Mouse (Mus musculus): ENCODE data around the gene Gmds. TPM values are rescaled to one million over a fixed set of nuclear protein-coding genes. Genes with fewer than 3 reads are reported as not detected.

Gmds gene
- total and polyA plus RNA-seq, 2 experiments from 2014 or later, result 13.7 to 31.9 TPM

- Histone ChIP-seq H3K9me3 (ENCODE audit: low read length) (no peaks in the 10 kb centered on the region), H3K27me3 (ENCODE audit: insufficient read depth, low read length) (no peaks in the 10 kb centered on the region), H3K27ac (no peak overlapping the region), H3K4me1 (ENCODE audit: insufficient read depth, low read length) (no peaks in the 10 kb centered on the region), H3K4me3 (ENCODE audit: low read length) (no peak overlapping the region), H3K36me3 (ENCODE audit: insufficient read depth, low read length) (no peaks in the 10 kb centered on the region), H3K4me2 (ENCODE audit: low read depth, low read length) (no peak overlapping the region), H3K9ac (replicated peaks; ENCODE audit: low read length) (no peak overlapping the region)
- no peak for DNase-seq (ENCODE audit: low spot score)
- peak; percentile 71 for ATAC-seq
- 68% methylated on average over 1 of the region's 1 CpGs for WGBS
- no peak for TF ChIP-seq CTCF (IDR thresholded peaks at IDR 0.05; ENCODE audit: low read depth)
Observed at GRCm38 (mm10) chr13:31873269-31873668, 465.3 kb downstream of the Gmds start.

GRCm38 (mm10) chr13:31864786-31865185, 473.8 kb downstream of the Gmds start:
- Histone ChIP-seq H3K36me3 (ENCODE audit: insufficient read depth, low read length) (no peaks in the 10 kb centered on the region), H3K4me2 (ENCODE audit: low read depth, low read length) (no peak overlapping the region), H3K9me3 (ENCODE audit: low read length) (no peaks in the 10 kb centered on the region), H3K4me1 (ENCODE audit: insufficient read depth, low read length) (0 out of 2 replicates have a peak, but pooled peaks cover 3% of the 10 kb centered on the region), H3K27me3 (ENCODE audit: insufficient read depth, low read length) (no peaks in the 10 kb centered on the region), H3K9ac (replicated peaks; ENCODE audit: low read length) (no peak overlapping the region), H3K27ac (no peak overlapping the region), H3K4me3 (ENCODE audit: low read length) (no peak overlapping the region)
- WGBS, result 76% methylated on average over 5 of the region's 5 CpGs
- no peak for TF ChIP-seq CTCF (IDR thresholded peaks at IDR 0.05; ENCODE audit: low read depth)
- no peak for ATAC-seq
- peak; percentile 8 for DNase-seq (ENCODE audit: low spot score)

- no peak for DNase-seq (ENCODE audit: low spot score)
- no peak overlapping the region for H3K4me3 ChIP-seq (ENCODE audit: low read length)
Observed at GRCm38 (mm10) chr13:31863461-31863860, 475.1 kb downstream of the Gmds start.

GRCm38 (mm10) chr13:31860200-31860599, 478.3 kb downstream of the Gmds start:
- Histone ChIP-seq H3K9me3 (ENCODE audit: low read length) (no peaks in the 10 kb centered on the region), H3K27me3 (ENCODE audit: insufficient read depth, low read length) (no peaks in the 10 kb centered on the region), H3K27ac (no peak overlapping the region), H3K4me2 (ENCODE audit: low read depth, low read length) (no peak overlapping the region), H3K4me1 (ENCODE audit: insufficient read depth, low read length) (0 out of 2 replicates have a peak, but pooled peaks cover 3% of the 10 kb centered on the region), H3K4me3 (ENCODE audit: low read length) (no peak overlapping the region), H3K36me3 (ENCODE audit: insufficient read depth, low read length) (no peaks in the 10 kb centered on the region), H3K9ac (replicated peaks; ENCODE audit: low read length) (no peak overlapping the region)
- 86% methylated on average over 5 of the region's 5 CpGs for WGBS
- DNase-seq (ENCODE audit: low spot score), result no peak
- ATAC-seq, result no peak
- no peak for TF ChIP-seq CTCF (IDR thresholded peaks at IDR 0.05; ENCODE audit: low read depth)

More at GRCm38 (mm10) chr13:31863461-31863860, 475.1 kb downstream of the Gmds start:
- 77% methylated on average over 9 of the region's 9 CpGs for WGBS
- Histone ChIP-seq H3K27me3 (ENCODE audit: insufficient read depth, low read length) (no peaks in the 10 kb centered on the region), H3K27ac (no peak overlapping the region), H3K36me3 (ENCODE audit: insufficient read depth, low read length) (no peaks in the 10 kb centered on the region), H3K9me3 (ENCODE audit: low read length) (no peaks in the 10 kb centered on the region), H3K4me1 (ENCODE audit: insufficient read depth, low read length) (0 out of 2 replicates have a peak, but pooled peaks cover 3% of the 10 kb centered on the region), H3K4me2 (ENCODE audit: low read depth, low read length) (no peak overlapping the region), H3K9ac (replicated peaks; ENCODE audit: low read length) (no peak overlapping the region)
- TF ChIP-seq CTCF (IDR thresholded peaks at IDR 0.05; ENCODE audit: low read depth), result no peak
- 0 out of 2 replicates have a peak, but pooled peaks have one; percentile 10 for ATAC-seq

GRCm38 (mm10) chr13:31854000-31854399, 484.5 kb downstream of the Gmds start:
- no peak for DNase-seq (ENCODE audit: low spot score)
- Histone ChIP-seq H3K36me3 (ENCODE audit: insufficient read depth, low read length) (no peaks in the 10 kb centered on the region), H3K4me1 (ENCODE audit: insufficient read depth, low read length) (no peaks in the 10 kb centered on the region), H3K9ac (replicated peaks; ENCODE audit: low read length) (no peak overlapping the region), H3K4me2 (ENCODE audit: low read depth, low read length) (no peak overlapping the region), H3K27me3 (ENCODE audit: insufficient read depth, low read length) (no peaks in the 10 kb centered on the region), H3K9me3 (ENCODE audit: low read length) (no peaks in the 10 kb centered on the region), H3K4me3 (ENCODE audit: low read length) (no peak overlapping the region), H3K27ac (no peak overlapping the region)
- WGBS, result 82% methylated on average over 4 of the region's 4 CpGs
- ATAC-seq, result no peak
- no peak for TF ChIP-seq CTCF (IDR thresholded peaks at IDR 0.05; ENCODE audit: low read depth)

- Histone ChIP-seq H3K9me3 (ENCODE audit: low read length) (no peaks in the 10 kb centered on the region), H3K9ac (replicated peaks; ENCODE audit: low read length) (no peak overlapping the region), H3K4me1 (ENCODE audit: insufficient read depth, low read length) (no peaks in the 10 kb centered on the region), H3K4me2 (ENCODE audit: low read depth, low read length) (no peak overlapping the region), H3K27me3 (ENCODE audit: insufficient read depth, low read length) (no peaks in the 10 kb centered on the region), H3K27ac (no peak overlapping the region), H3K4me3 (ENCODE audit: low read length) (no peak overlapping the region), H3K36me3 (ENCODE audit: insufficient read depth, low read length) (no peaks in the 10 kb centered on the region)
- 50% methylated on average over 2 of the region's 2 CpGs for WGBS
- DNase-seq (ENCODE audit: low spot score), result no peak
- no peak for ATAC-seq
- no peak for TF ChIP-seq CTCF (IDR thresholded peaks at IDR 0.05; ENCODE audit: low read depth)
Observed at GRCm38 (mm10) chr13:31853564-31853963, 485.0 kb downstream of the Gmds start.

GRCm38 (mm10) chr13:31849258-31849971, 489.1 kb downstream of the Gmds start:
- no peak overlapping the region for H3K27ac ChIP-seq
- 48% methylated on average over 5 of the region's 5 CpGs for WGBS
- no peak for ATAC-seq
- no peak overlapping the region for H3K9ac ChIP-seq (replicated peaks; ENCODE audit: low read length)
- DNase-seq (ENCODE audit: low spot score), result no peak
- TF ChIP-seq CTCF (IDR thresholded peaks at IDR 0.05; ENCODE audit: low read depth), result no peak
- no peak overlapping the region for H3K4me3 ChIP-seq (ENCODE audit: low read length)
- H3K36me3 ChIP-seq (ENCODE audit: insufficient read depth, low read length), result no peaks in the 10 kb centered on the region
- H3K4me1 ChIP-seq (ENCODE audit: insufficient read depth, low read length), result no peaks in the 10 kb centered on the region
- no peaks in the 10 kb centered on the region for H3K9me3 ChIP-seq (ENCODE audit: low read length)
- no peak overlapping the region for H3K4me2 ChIP-seq (ENCODE audit: low read depth, low read length)
- H3K27me3 ChIP-seq (ENCODE audit: insufficient read depth, low read length), result no peaks in the 10 kb centered on the region
